Mouse (Mus musculus) small intestine, adult 2 months (tissue): Measurements from ENCODE around the gene Gm10272.
"Not testable (repeated sequence)": the region's sequence is repeated elsewhere in the genome, so short reads cannot be mapped to it uniquely, and the experiment has no call there.

Source experiments
- CTCF ChIP-seq: fragments of 200-500 bp; IDR thresholded peaks from 2 replicates; pipeline ENCODE4 v1.5.1; 2012; ENCODE audit warnings: low read depth, mild to moderate bottlenecking, control low read depth, inconsistent platforms, low read length, moderate library complexity, mixed read lengths; ENCODE audit not compliant: insufficient replicate concordance, insufficient read length; ENCODE audit errors: extremely low read depth
- POLR2A ChIP-seq: fragments of 200-500 bp; IDR thresholded peaks from 2 replicates; pipeline ENCODE4 v1.6.1; 2012; ENCODE audit warnings: low read depth, mild to moderate bottlenecking, control low read depth, inconsistent platforms, low read length, moderate library complexity

GRCm38 (mm10) chr10:77751254-77751653 is 44.8 kb downstream of the Gm10272 start, which contains the start of gene Gm9736:
- not testable (repeated sequence) for TF ChIP-seq POLR2A, CTCF
